Mouse (Mus musculus) cortical plate, adult 2 months (tissue): ENCODE measurements at regions not wholly inside any gene's neighbourhood (a gene's known extent, or its start where the extent isn't known, plus 50 kb on each side); places are given as distances from the start of the nearest gene placed in this dataset.

Source experiments
- CTCF ChIP-seq: fragments of 200-500 bp; IDR thresholded peaks from 2 replicates; pipeline ENCODE4 v1.5.1; 2011; ENCODE audit warnings: mild to moderate bottlenecking, control low read depth, low read length; ENCODE audit not compliant: insufficient read depth; ENCODE audit errors: extremely low read depth
- POLR2A ChIP-seq: fragments of 200-500 bp; IDR thresholded peaks from 2 replicates; pipeline ENCODE4 v1.6.1; 2011; ENCODE audit warnings: mild to moderate bottlenecking, low read length, control low read depth; ENCODE audit not compliant: insufficient read depth; ENCODE audit errors: extremely low read depth

DNA sequence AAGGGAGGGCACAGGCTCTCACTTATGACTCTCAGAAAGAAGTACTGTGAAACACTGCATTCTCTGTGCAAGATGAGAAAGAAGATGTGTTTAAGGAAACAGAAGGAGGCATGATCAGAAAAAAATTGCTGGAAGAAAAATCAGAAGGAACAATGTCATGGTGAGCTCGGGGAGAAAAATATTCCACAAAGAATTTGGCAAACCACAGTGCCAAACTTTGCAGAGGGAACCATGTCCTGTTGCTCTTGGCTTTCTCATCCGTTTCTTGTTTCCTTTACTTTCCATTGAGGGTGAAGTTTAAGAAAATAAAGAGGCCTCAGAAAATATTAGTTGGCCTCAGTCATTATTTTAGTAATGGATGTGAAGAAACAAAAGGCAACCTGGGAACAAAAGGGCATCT is 804.4 kb downstream of the Ntrk3 start:
- TF ChIP-seq CTCF: no peak
- no peak for TF ChIP-seq POLR2A
